Mouse (Mus musculus): ENCODE measurements around the gene Xirp1.

DNA sequence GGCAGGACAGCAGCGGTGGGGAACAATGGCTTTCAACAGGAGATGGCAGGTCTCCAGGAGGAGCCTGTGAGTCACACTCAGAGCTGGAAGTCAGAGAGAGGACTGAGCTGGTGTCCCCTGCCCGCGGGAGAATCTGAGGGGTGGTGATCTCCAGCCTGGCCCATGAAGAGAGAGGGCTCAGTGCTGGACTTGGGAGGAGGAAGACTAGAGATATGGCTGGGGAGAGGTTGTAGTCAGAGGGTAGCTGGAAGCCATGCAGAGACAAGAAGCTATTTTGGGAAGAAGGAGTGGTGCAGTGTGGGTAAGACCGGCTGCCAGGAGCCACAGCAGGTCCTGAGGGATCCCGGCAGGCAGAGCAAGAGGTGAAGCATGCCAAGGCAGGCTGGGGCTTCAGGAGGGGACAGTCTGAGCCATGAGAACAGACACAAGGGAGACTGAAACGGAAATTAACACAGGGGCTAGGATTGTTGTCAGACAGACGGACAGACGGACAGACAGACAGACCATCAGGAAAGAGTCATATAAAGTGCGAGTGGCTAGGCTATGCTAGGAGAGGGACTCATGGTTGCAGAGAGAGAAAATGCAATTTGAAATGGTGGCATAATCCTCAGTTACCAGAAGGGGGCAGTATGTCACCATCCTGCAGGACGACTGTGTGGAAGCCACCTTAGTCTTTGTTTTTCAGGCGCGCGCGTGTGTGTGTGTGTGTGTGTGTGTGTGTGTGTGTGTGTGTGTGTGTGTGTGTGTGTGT lies 4.2 kb upstream of the Xirp1 start:
- peak; percentile 94 for TF ChIP-seq CTCF (IDR thresholded peaks at IDR 0.05)
- no peak for TF ChIP-seq EP300 (IDR thresholded peaks at IDR 0.05)
